Mouse (Mus musculus) MEL (cell line): ENCODE data around the gene Fam222a. TPM values are rescaled to one million over a fixed set of nuclear protein-coding genes. Genes with fewer than 3 reads are reported as not detected.

Source experiments
- DNase-seq: peaks from one replicate; pipeline ENCODE4 v3.0.0; 2011; ENCODE audit warnings: low read depth, low spot score
- H3K27ac ChIP-seq: 2 replicates; pipeline ENCODE4 v1.5.1; 2012; ENCODE audit warnings: low read depth, mild to moderate bottlenecking, control low read depth, low read length, moderate library complexity; ENCODE audit not compliant: control insufficient read depth
- H3K27me3 ChIP-seq, 2 experiments: fragments of 150-350 bp in 1 of 2; sonication (generic) in 1 of 2; 2 replicates each; pipeline ENCODE4 v1.6.1; 2012; ENCODE audit warnings: low read length in 2 of 2, mild to moderate bottlenecking in 2 of 2, improper control_type of control experiment in 1 of 2, moderate library complexity in 1 of 2; ENCODE audit not compliant: insufficient read depth in 2 of 2, control insufficient read depth in 1 of 2
- H3K36me3 ChIP-seq, 2 experiments: 2 replicates each; pipeline ENCODE4 v1.6.1; 2012 to 2014; ENCODE audit warnings: low read length in 2 of 2, improper control_type of control experiment in 1 of 2, inconsistent platforms in 1 of 2, mild to moderate bottlenecking in 1 of 2; ENCODE audit not compliant: insufficient read depth in 2 of 2, control insufficient read depth in 1 of 2
- H3K4me1 ChIP-seq, 2 experiments: fragments of 150-350 bp in 1 of 2; sonication (generic) in 1 of 2; 2 replicates each; pipeline ENCODE4 v1.6.1; 2012; ENCODE audit warnings: low read length in 2 of 2, improper control_type of control experiment in 1 of 2, mild to moderate bottlenecking in 1 of 2; ENCODE audit not compliant: insufficient read depth in 2 of 2, control insufficient read depth in 1 of 2
- H3K4me3 ChIP-seq, 2 experiments: fragments of 150-350 bp in 1 of 2; sonication (generic) in 1 of 2; 2 replicates each; pipeline ENCODE4 v1.5.1; 2012; ENCODE audit warnings: low read depth in 2 of 2, low read length in 2 of 2, mild to moderate bottlenecking in 2 of 2, moderate library complexity in 2 of 2, control low read depth in 1 of 2, improper control_type of control experiment in 1 of 2; ENCODE audit not compliant: control insufficient read depth in 1 of 2, insufficient read depth in 1 of 2
- H3K79me2 ChIP-seq: 2 replicates; pipeline ENCODE4 v1.6.1; 2012; ENCODE audit warnings: mild to moderate bottlenecking, low read length, moderate library complexity; ENCODE audit not compliant: control insufficient read depth, poor library complexity, insufficient read depth
- H3K9ac ChIP-seq: 2 replicates; pipeline ENCODE4 v1.6.1; 2012; ENCODE audit warnings: low read depth, mild to moderate bottlenecking, control low read depth, low read length, moderate library complexity; ENCODE audit not compliant: control insufficient read depth, poor library complexity, severe bottlenecking
- H3K9me3 ChIP-seq: fragments of 150-350 bp; sonication (generic); replicated peaks from 2 replicates; pipeline ENCODE4 v1.6.1; 2012; ENCODE audit warnings: mild to moderate bottlenecking, low read length, improper control_type of control experiment, moderate library complexity; ENCODE audit not compliant: insufficient read depth
- BHLHE40 ChIP-seq: IDR thresholded peaks from 2 replicates; pipeline ENCODE4 v1.6.1; 2012; ENCODE audit warnings: low read depth, mild to moderate bottlenecking, inconsistent platforms, low read length, improper control_type of control experiment, borderline replicate concordance
- CHD1 ChIP-seq: IDR thresholded peaks from 2 replicates; pipeline ENCODE4 v1.6.1; 2012; ENCODE audit warnings: low read depth, mild to moderate bottlenecking, inconsistent platforms, low read length, improper control_type of control experiment
- E2F4 ChIP-seq: IDR thresholded peaks from 2 replicates; pipeline ENCODE4 v1.6.1; 2011; ENCODE audit warnings: low read depth, low read length, improper control_type of control experiment, borderline replicate concordance
- EP300 ChIP-seq, 2 experiments: IDR thresholded peaks; 2 replicates each; pipeline ENCODE4 v1.6.1; 2011; ENCODE audit warnings: improper control_type of control experiment in 2 of 2, low read length in 2 of 2, low read depth in 1 of 2, mild to moderate bottlenecking in 1 of 2
- ETS1 ChIP-seq: IDR thresholded peaks from 2 replicates; pipeline ENCODE4 v1.6.1; 2012; ENCODE audit warnings: low read depth, mild to moderate bottlenecking, inconsistent platforms, low read length, improper control_type of control experiment, moderate library complexity
- GABPA ChIP-seq: IDR thresholded peaks from 2 replicates; pipeline ENCODE4 v1.6.1; 2012; ENCODE audit warnings: low read depth, mild to moderate bottlenecking, inconsistent platforms, low read length, improper control_type of control experiment, moderate library complexity
- HCFC1 ChIP-seq: IDR thresholded peaks from 2 replicates; pipeline ENCODE4 v1.6.1; 2012; ENCODE audit warnings: low read depth, mild to moderate bottlenecking, inconsistent platforms, low read length, improper control_type of control experiment, moderate library complexity
- KAT2A ChIP-seq: conservative IDR thresholded peaks from 2 replicates; pipeline ENCODE4 v1.6.1; 2012; ENCODE audit warnings: low read depth, low read length, improper control_type of control experiment, inconsistent platforms
- MAFK ChIP-seq: IDR thresholded peaks from 2 replicates; pipeline ENCODE4 v1.6.1; 2011; ENCODE audit warnings: low read depth, mild to moderate bottlenecking, low read length, improper control_type of control experiment, borderline replicate concordance
- MAZ ChIP-seq: IDR thresholded peaks from 2 replicates; pipeline ENCODE4 v1.6.1; 2012; ENCODE audit warnings: low read depth, mild to moderate bottlenecking, inconsistent platforms, low read length, improper control_type of control experiment
- MEF2A ChIP-seq: IDR thresholded peaks from 2 replicates; pipeline ENCODE4 v1.6.1; 2014; ENCODE audit warnings: low read depth, mild to moderate bottlenecking, inconsistent platforms, low read length, improper control_type of control experiment; ENCODE audit not compliant: poor library complexity, insufficient replicate concordance, severe bottlenecking; ENCODE audit errors: extremely low read depth
- MYB ChIP-seq: IDR thresholded peaks from 2 replicates; pipeline ENCODE4 v1.6.1; 2011; ENCODE audit warnings: mild to moderate bottlenecking, low read depth, low read length, improper control_type of control experiment
- NELFE ChIP-seq: IDR thresholded peaks from 2 replicates; pipeline ENCODE4 v1.6.1; 2011; ENCODE audit warnings: low read depth, low read length, improper control_type of control experiment
- NRF1 ChIP-seq: IDR thresholded peaks from 2 replicates; pipeline ENCODE4 v1.6.1; 2014; ENCODE audit warnings: low read depth, mild to moderate bottlenecking, inconsistent platforms, low read length, improper control_type of control experiment, moderate library complexity; ENCODE audit not compliant: poor library complexity, insufficient read depth, severe bottlenecking
- POLR2A ChIP-seq, 2 experiments: IDR thresholded peaks; 2 replicates each; pipeline ENCODE4 v1.6.1; 2011 to 2012; ENCODE audit warnings: low read length in 2 of 2, mild to moderate bottlenecking in 2 of 2, control low read depth in 1 of 2, improper control_type of control experiment in 1 of 2, low read depth in 1 of 2, moderate library complexity in 1 of 2; ENCODE audit not compliant: control insufficient read depth in 1 of 2, insufficient read depth in 1 of 2, poor library complexity in 1 of 2
- POLR2AphosphoS5 ChIP-seq: IDR thresholded peaks from 2 replicates; pipeline ENCODE4 v1.6.1; 2012; ENCODE audit warnings: low read depth, borderline replicate concordance, mild to moderate bottlenecking, inconsistent platforms, low read length, moderate library complexity, mixed read lengths
- RAD21 ChIP-seq: IDR thresholded peaks from 2 replicates; pipeline ENCODE4 v1.6.1; 2011; ENCODE audit warnings: mild to moderate bottlenecking, low read depth, low read length, improper control_type of control experiment
- RCOR1 ChIP-seq: IDR thresholded peaks from 2 replicates; pipeline ENCODE4 v1.6.1; 2012; ENCODE audit warnings: low read depth, mild to moderate bottlenecking, inconsistent platforms, low read length, improper control_type of control experiment
- SIN3A ChIP-seq: IDR thresholded peaks from 2 replicates; pipeline ENCODE4 v1.6.1; 2012; ENCODE audit warnings: low read length, improper control_type of control experiment, inconsistent platforms
- SMC3 ChIP-seq: IDR thresholded peaks from 2 replicates; pipeline ENCODE4 v1.6.1; 2011; ENCODE audit warnings: low read depth, low read length, improper control_type of control experiment
- TBP ChIP-seq: IDR thresholded peaks from 2 replicates; pipeline ENCODE4 v1.8.0; 2011; ENCODE audit warnings: low read depth, low read length, improper control_type of control experiment
- UBTF ChIP-seq: IDR thresholded peaks from 2 replicates; pipeline ENCODE4 v1.6.1; 2012; ENCODE audit warnings: low read depth, mild to moderate bottlenecking, inconsistent platforms, low read length, improper control_type of control experiment, moderate library complexity, borderline replicate concordance; ENCODE audit not compliant: insufficient read depth
- ZC3H11A ChIP-seq: IDR thresholded peaks from 2 replicates; pipeline ENCODE4 v1.6.1; 2012; ENCODE audit warnings: low read depth, mild to moderate bottlenecking, inconsistent platforms, low read length, improper control_type of control experiment
- ZKSCAN1 ChIP-seq: IDR thresholded peaks from 2 replicates; pipeline ENCODE4 v1.6.1; 2012; ENCODE audit warnings: low read depth, mild to moderate bottlenecking, inconsistent platforms, low read length, improper control_type of control experiment, moderate library complexity
- ZMIZ1 ChIP-seq: IDR thresholded peaks from 2 replicates; pipeline ENCODE4 v1.6.1; 2012; ENCODE audit warnings: low read depth, mild to moderate bottlenecking, inconsistent platforms, low read length, improper control_type of control experiment, moderate library complexity
- ZNF384 ChIP-seq: IDR thresholded peaks from 2 replicates; pipeline ENCODE4 v1.6.1; 2012; ENCODE audit warnings: low read depth, mild to moderate bottlenecking, inconsistent platforms, low read length, improper control_type of control experiment
- polyA plus RNA-seq, 2 experiments: library from polyadenylated mRNA; stranded (reverse) in 1 of 2; unstranded in 1 of 2; fragments of >175 nt in 1 of 2; fragments of >200 nt in 1 of 2; gene quantifications; 2 replicates each; pipeline versions ENCODE4 v1.2.1 to v1.2.4; 2012; ENCODE audit warnings: low replicate concordance in 2 of 2, low read depth in 1 of 2; ENCODE audit not compliant: insufficient read length in 2 of 2, insufficient read depth in 1 of 2, missing spikeins in 1 of 2
- total RNA-seq: library from RNA; depleted of rRNA; stranded (reverse); fragments of 300-350 nt; gene quantifications from 2 replicates; pipeline ENCODE4 v1.2.3, GENCODE M21; 2012

The Fam222a gene
- total and polyA plus RNA-seq, 3 experiments: 0.27 to 0.70 TPM; not detected in 1

DNA sequence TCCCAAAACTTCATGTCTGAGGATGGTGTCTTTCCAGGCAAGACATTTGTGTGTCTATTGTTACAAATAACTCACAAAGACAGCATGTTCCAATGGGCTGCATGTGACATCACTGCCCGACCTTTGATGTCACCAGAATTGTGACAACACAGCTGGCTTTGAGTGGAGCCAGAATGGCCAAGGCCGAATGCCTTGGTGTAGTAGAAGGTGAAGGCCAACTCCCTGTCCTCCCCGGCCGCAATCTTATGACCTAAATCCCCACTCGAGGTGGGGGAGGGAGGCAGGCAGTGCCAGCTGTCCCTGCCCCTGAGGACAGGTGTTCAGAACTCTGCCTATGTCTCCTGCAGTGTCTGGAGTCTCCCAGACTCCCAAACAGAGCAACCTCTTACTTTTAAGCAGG, 1.0 kb downstream of the Fam222a start:
- no peak for TF ChIP-seq E2F4
- TF ChIP-seq MAZ: no peak
- no peak for TF ChIP-seq ZKSCAN1
- TF ChIP-seq SIN3A: no peak
- no peak for TF ChIP-seq NELFE
- no peak for TF ChIP-seq SMC3
- no peak for TF ChIP-seq KAT2A
- TF ChIP-seq MYB: no peak
- no peak for TF ChIP-seq RAD21
- TF ChIP-seq MEF2A: no peak
- TF ChIP-seq ETS1: no peak
- TF ChIP-seq ZMIZ1: no peak
- peaks cover 0 to 25% of the 10 kb centered on the region in 2 experiments; a peak in 2 of 4 replicates for H3K4me1 ChIP-seq
- no peaks in the 10 kb centered on the region for H3K79me2 ChIP-seq
- no peak overlapping the region for H3K27ac ChIP-seq
- H3K4me3 ChIP-seq: no peak overlapping the region
- no peak overlapping the region for H3K9ac ChIP-seq
- peaks cover 2 to 3% of the 10 kb centered on the region in 2 experiments; a peak in 3 of 4 replicates for H3K27me3 ChIP-seq
- peaks cover 0 to 4% of the 10 kb centered on the region in 2 experiments; a peak in 2 of 4 replicates for H3K36me3 ChIP-seq
- H3K9me3 ChIP-seq: no peaks in the 10 kb centered on the region
- DNase-seq: no peak

DNA sequence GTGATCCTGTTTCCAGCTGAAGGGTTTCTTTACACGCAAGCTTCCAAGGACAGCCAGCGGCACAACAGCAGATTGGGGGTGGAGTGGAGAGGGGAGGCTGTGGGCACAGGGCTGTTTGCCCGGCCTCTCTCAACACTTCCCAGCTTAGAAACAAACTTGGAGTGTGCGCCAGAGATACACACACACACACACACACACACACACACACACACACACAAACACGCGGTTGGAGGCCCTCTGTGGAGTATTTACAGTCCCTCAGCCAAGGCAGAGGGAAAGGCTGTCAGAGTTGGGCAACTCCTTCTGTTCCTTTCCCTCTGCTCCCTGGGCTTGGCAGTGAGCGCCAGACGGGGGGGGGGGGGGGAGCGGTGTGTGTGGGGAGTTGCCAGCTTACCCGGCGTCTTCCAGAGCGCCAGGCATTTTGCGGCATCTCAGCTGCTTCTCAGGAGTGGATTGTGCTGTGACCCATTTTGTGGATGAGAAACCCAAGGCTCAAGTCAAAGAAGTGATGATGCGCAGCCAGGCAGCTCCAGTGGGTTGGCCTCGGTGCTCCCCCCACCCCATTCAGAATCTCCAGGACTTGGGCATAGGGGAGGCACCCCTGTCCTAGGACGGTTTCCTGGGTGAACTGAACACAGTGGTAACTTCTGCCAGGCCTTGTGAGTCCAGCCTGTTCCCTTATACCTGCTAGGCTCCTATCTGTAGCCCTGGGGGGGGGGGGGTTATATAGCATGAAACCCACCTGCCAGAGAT, 2.3 kb downstream of the Fam222a start:
- TF ChIP-seq GABPA: no peak
- no peak for TF ChIP-seq UBTF
- no peak for TF ChIP-seq ZKSCAN1
- no peak for TF ChIP-seq HCFC1
- no peak for TF ChIP-seq POLR2AphosphoS5
- TF ChIP-seq NRF1: no peak
- TF ChIP-seq ZNF384: no peak
- no peak for TF ChIP-seq ZC3H11A
- no peak for TF ChIP-seq TBP
- no peak for TF ChIP-seq MAFK
- no peak for TF ChIP-seq RCOR1
- TF ChIP-seq RAD21: no peak
- no peak for TF ChIP-seq ZMIZ1
- TF ChIP-seq POLR2A (IDR thresholded peaks at IDR 0.05; ENCODE audit: control insufficient read depth in 1 of 2, insufficient read depth in 1 of 2, low read depth in 1 of 2, low read length in 2 of 2, poor library complexity in 1 of 2): no peak
- TF ChIP-seq KAT2A: no peak
- no peak for TF ChIP-seq CHD1
- no peak for TF ChIP-seq BHLHE40
- TF ChIP-seq ETS1: no peak
- TF ChIP-seq EP300 (IDR thresholded peaks at IDR 0.05; ENCODE audit: low read depth in 1 of 2, low read length in 2 of 2): no peak
- no peaks in the 10 kb centered on the region for H3K9me3 ChIP-seq
- no peak overlapping the region for H3K9ac ChIP-seq
- no peak overlapping the region for H3K4me3 ChIP-seq
- no peak for DNase-seq
- peaks cover 0 to 4% of the 10 kb centered on the region in 2 experiments; a peak in 2 of 4 replicates for H3K36me3 ChIP-seq
- peaks cover 2 to 3% of the 10 kb centered on the region in 2 experiments; a peak in 3 of 4 replicates for H3K27me3 ChIP-seq
- H3K79me2 ChIP-seq: no peaks in the 10 kb centered on the region
- peaks cover 0 to 23% of the 10 kb centered on the region in 2 experiments; a peak in 2 of 4 replicates for H3K4me1 ChIP-seq
- H3K27ac ChIP-seq: no peak overlapping the region
